Comparison of ENCODE assay signal across 19 mouse cellular contexts in the genomic region with DNA sequence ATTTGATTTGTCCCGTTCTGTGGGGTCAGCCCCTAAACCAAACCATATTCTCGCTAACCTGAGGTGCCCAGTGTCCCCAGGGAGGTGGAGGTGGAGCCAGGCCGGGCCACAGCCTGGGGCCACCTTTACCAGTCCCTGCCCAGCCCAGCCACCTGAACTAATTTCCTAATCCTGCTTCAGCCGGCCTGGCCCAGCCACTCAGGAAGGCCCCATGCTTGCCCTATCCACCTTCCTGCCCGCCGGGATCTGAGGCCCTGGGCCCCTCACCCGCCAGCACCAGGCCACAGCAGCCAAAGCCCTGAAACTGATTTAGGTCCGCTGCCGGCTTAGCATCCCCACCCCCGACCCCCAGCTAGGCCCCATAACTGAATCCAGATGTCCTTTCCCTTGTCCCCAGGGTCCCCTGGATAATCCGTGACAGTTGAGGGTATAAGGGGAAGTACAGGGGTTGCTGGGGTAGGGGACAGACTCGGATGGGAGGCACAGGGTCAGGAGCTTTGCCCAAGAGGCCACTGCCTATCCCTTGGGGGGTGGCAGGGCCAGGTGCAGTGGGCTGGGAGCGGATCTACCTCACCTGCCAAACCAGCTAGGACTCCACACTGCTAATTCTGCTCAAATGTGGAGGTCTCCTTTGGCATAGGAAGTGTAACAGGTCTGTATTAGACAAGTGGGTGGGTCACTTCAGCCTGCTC.
DNase-seq lines count a peak whose midpoint lies in the region; ATAC-seq and TF ChIP-seq lines count a peak whose summit lies in the region.
"Had no signal": no experiment of that assay in that cellular context is flagged by ENCODE, and none has a peak within 500 bp of the region (broad histone marks: within the 10 kb centered on the region; RNA-seq: fewer than 3 reads in every experiment).

No protein-coding gene starts in this region.

- no peak overlapping the region for H3K4me3 ChIP-seq in forebrain, embryonic 10.5 days
- H3K4me3 ChIP-seq in forebrain, embryonic 14.5 days (ENCODE audit: low read depth, low read length), result no peak overlapping the region
- H3K4me3 ChIP-seq in embryonic facial prominence, embryonic 14.5 days (ENCODE audit: low read depth, low read length), result no peak overlapping the region
- H3K4me3 ChIP-seq in limb, embryonic 14.5 days (replicated peaks; ENCODE audit: low read length), result no peak overlapping the region
- H3K4me3 ChIP-seq in heart, embryonic 12.5 days, result no peak overlapping the region
- H3K4me3 ChIP-seq: gastrocnemius, adult 2 months; hindbrain, embryonic 13.5 days; liver, embryonic 15.5 days; myocyte had no signal

- 22% methylated on average over 13 of the region's 13 CpGs for WGBS in forebrain, embryonic 10.5 days
- WGBS in forebrain, embryonic 14.5 days, result 39% methylated on average over 13 of the region's 13 CpGs
- 19% methylated on average over 13 of the region's 13 CpGs for WGBS in embryonic facial prominence, embryonic 14.5 days
- 12% methylated on average over 13 of the region's 13 CpGs for WGBS in limb, embryonic 14.5 days
- WGBS in heart, embryonic 12.5 days, result 27% methylated on average over 13 of the region's 13 CpGs

- H3K4me1 ChIP-seq in forebrain, embryonic 10.5 days, result peaks cover 27% of the 10 kb centered on the region
- H3K4me1 ChIP-seq in forebrain, embryonic 14.5 days (ENCODE audit: control insufficient read depth, insufficient read depth, low read length), result 0 out of 2 replicates have a peak, but pooled peaks cover 2% of the 10 kb centered on the region
- H3K4me1 ChIP-seq in embryonic facial prominence, embryonic 14.5 days (ENCODE audit: control insufficient read depth, insufficient read depth, low read length), result peaks cover 9% of the 10 kb centered on the region
- peaks cover 8% of the 10 kb centered on the region for H3K4me1 ChIP-seq in limb, embryonic 14.5 days (ENCODE audit: control insufficient read depth, insufficient read depth, low read length)
- H3K4me1 ChIP-seq in heart, embryonic 12.5 days (replicated peaks), result no peaks in the 10 kb centered on the region
- H3K4me1 ChIP-seq: liver, embryonic 15.5 days had no signal

- H3K9ac ChIP-seq in forebrain, embryonic 14.5 days (ENCODE audit: low read length), result no peak overlapping the region
- no peak overlapping the region for H3K9ac ChIP-seq in embryonic facial prominence, embryonic 14.5 days (ENCODE audit: low read depth, low read length)
- peak overlapping the region; percentile 21; the same call in 1 of the 2 replicates for H3K9ac ChIP-seq in limb, embryonic 14.5 days (ENCODE audit: low read depth, low read length, severe bottlenecking)
- no peak overlapping the region for H3K9ac ChIP-seq in heart, embryonic 12.5 days
- H3K9ac ChIP-seq: hindbrain, embryonic 13.5 days; liver, embryonic 15.5 days had no signal

- peaks cover 46% of the 10 kb centered on the region for H3K27me3 ChIP-seq in forebrain, embryonic 10.5 days (ENCODE audit: poor library complexity, severe bottlenecking)
- H3K27me3 ChIP-seq in forebrain, embryonic 14.5 days (replicated peaks; ENCODE audit: control insufficient read depth, insufficient read depth, low read length), result no peaks in the 10 kb centered on the region; the same call in 1 of the 2 replicates
- no peaks in the 10 kb centered on the region; the same call in 1 of the 2 replicates for H3K27me3 ChIP-seq in embryonic facial prominence, embryonic 14.5 days (replicated peaks; ENCODE audit: control insufficient read depth, insufficient read depth, low read length)
- no peaks in the 10 kb centered on the region for H3K27me3 ChIP-seq in limb, embryonic 14.5 days (ENCODE audit: control insufficient read depth, insufficient read depth, low read length)
- peaks cover 60% of the 10 kb centered on the region for H3K27me3 ChIP-seq in heart, embryonic 12.5 days (replicated peaks)
- H3K27me3 ChIP-seq: liver, embryonic 15.5 days had no signal

- ATAC-seq in forebrain, embryonic 14.5 days, result no peak
- peak; percentile 37; the same call in 1 of the 2 replicates for ATAC-seq in embryonic facial prominence, embryonic 14.5 days (ENCODE audit: low read depth)
- no peak for ATAC-seq in limb, embryonic 14.5 days (ENCODE audit: low FRiP score, low read depth)
- no peak for ATAC-seq in heart, embryonic 12.5 days (ENCODE audit: insufficient number of reproducible peaks, low FRiP score)
- ATAC-seq: forebrain, embryonic 16.5 days; intestine, postnatal 0 days had no signal

- peak; percentile 41 for DNase-seq in forebrain, embryonic 10.5 days (ENCODE audit: extremely low spot score, low spot score)
- DNase-seq in forebrain, embryonic 14.5 days (ENCODE audit: low spot score), result no peak
- peak; percentile 13 for DNase-seq in ZHBTc4 (ENCODE audit: low read depth, low spot score)
- no peak for DNase-seq in embryonic facial prominence, embryonic 14.5 days (ENCODE audit: low spot score)
- DNase-seq in limb, embryonic 14.5 days (ENCODE audit: low spot score), result no peak
- no peak for DNase-seq in left cerebral cortex, postnatal 14 days (ENCODE audit: low spot score in 2 of 2)
- DNase-seq in layer of hippocampus, postnatal 10 days (ENCODE audit: low spot score in 2 of 2), result no peak
- DNase-seq: cerebellum, adult 9-11 months; gastrocnemius, adult 2 months; heart, adult 18-20 months; lung, postnatal 14 days; right cerebral cortex, postnatal 25 days; thymus, adult 18-20 months had no signal

- no peak for TF ChIP-seq POLR2A in limb, embryonic 14.5 days (IDR thresholded peaks at IDR 0.05; ENCODE audit: borderline replicate concordance, extremely low read depth, insufficient read depth, insufficient read length)

- H3K36me3 ChIP-seq in forebrain, embryonic 10.5 days (replicated peaks), result no peaks in the 10 kb centered on the region
- H3K36me3 ChIP-seq in forebrain, embryonic 14.5 days (ENCODE audit: control insufficient read depth, insufficient read depth, low read length), result no peaks in the 10 kb centered on the region
- no peaks in the 10 kb centered on the region for H3K36me3 ChIP-seq in embryonic facial prominence, embryonic 14.5 days (ENCODE audit: control insufficient read depth, insufficient read depth, low read length)
- no peaks in the 10 kb centered on the region for H3K36me3 ChIP-seq in limb, embryonic 14.5 days (ENCODE audit: control insufficient read depth, insufficient read depth, low read length)
- no peaks in the 10 kb centered on the region for H3K36me3 ChIP-seq in heart, embryonic 12.5 days
- H3K36me3 ChIP-seq: hindbrain, embryonic 13.5 days; liver, embryonic 15.5 days had no signal

- H3K27ac ChIP-seq in forebrain, embryonic 10.5 days, result peak overlapping the region; percentile 62
- H3K27ac ChIP-seq in forebrain, embryonic 14.5 days (ENCODE audit: low read depth, low read length), result no peak overlapping the region
- H3K27ac ChIP-seq in embryonic facial prominence, embryonic 14.5 days (replicated peaks; ENCODE audit: low read depth, low read length), result no peak overlapping the region
- H3K27ac ChIP-seq in limb, embryonic 14.5 days (replicated peaks; ENCODE audit: low read depth, low read length), result no peak overlapping the region
- no peak overlapping the region for H3K27ac ChIP-seq in heart, embryonic 12.5 days (ENCODE audit: poor library complexity, severe bottlenecking)
- H3K27ac ChIP-seq: gastrocnemius, adult 2 months; hindbrain, embryonic 13.5 days; liver, embryonic 15.5 days had no signal

- H3K9me3 ChIP-seq in forebrain, embryonic 10.5 days, result no peaks in the 10 kb centered on the region
- no peaks in the 10 kb centered on the region for H3K9me3 ChIP-seq in forebrain, embryonic 14.5 days (replicated peaks; ENCODE audit: control insufficient read depth, low read length)
- no peaks in the 10 kb centered on the region for H3K9me3 ChIP-seq in embryonic facial prominence, embryonic 14.5 days (ENCODE audit: control insufficient read depth, low read length)
- H3K9me3 ChIP-seq in limb, embryonic 14.5 days (ENCODE audit: control insufficient read depth, low read length), result no peaks in the 10 kb centered on the region
- no peaks in the 10 kb centered on the region for H3K9me3 ChIP-seq in heart, embryonic 12.5 days (replicated peaks)
- H3K9me3 ChIP-seq: hindbrain, embryonic 13.5 days; liver, embryonic 15.5 days had no signal

- intact Hi-C loops in left cerebral cortex, postnatal 14 days (cut with DNase I), result no loop called here

- no peak overlapping the region for H3K4me2 ChIP-seq in forebrain, embryonic 14.5 days (ENCODE audit: low read length)
- H3K4me2 ChIP-seq in embryonic facial prominence, embryonic 14.5 days (ENCODE audit: low read depth, low read length), result no peak overlapping the region
- H3K4me2 ChIP-seq in limb, embryonic 14.5 days (replicated peaks; ENCODE audit: low read depth, low read length, severe bottlenecking), result no peak overlapping the region
- H3K4me2 ChIP-seq in heart, embryonic 12.5 days, result no peak overlapping the region
- H3K4me2 ChIP-seq: hindbrain, embryonic 13.5 days; liver, embryonic 15.5 days had no signal

Comparison
In these comparisons a context has a peak if more than half of its experiments do, and no peak if none do; other contexts are left out.
1. DNase-seq: peak in forebrain, embryonic 10.5 days (single experiment) and ZHBTc4 (single experiment); none in forebrain, embryonic 14.5 days (single experiment), embryonic facial prominence, embryonic 14.5 days (single experiment), limb, embryonic 14.5 days (single experiment), left cerebral cortex, postnatal 14 days (0 of 2) and layer of hippocampus, postnatal 10 days (0 of 2).